In genomic region chr1:104980273-104980672, GRCm38 (mm10) we compare ENCODE assay signal across 20 mouse cellular contexts.
DNase-seq lines count a peak whose midpoint lies in the region; ATAC-seq lines count a peak whose summit lies in the region.
"Had no signal": no experiment of that assay in that cellular context is flagged by ENCODE, and none has a peak within 500 bp of the region (broad histone marks: within the 10 kb centered on the region; RNA-seq: fewer than 3 reads in every experiment).

No protein-coding gene starts in this region.

- no peak for DNase-seq in frontal cortex, postnatal 25 days (ENCODE audit: low spot score in 2 of 2)
- DNase-seq in brain, adult 2 months (ENCODE audit: low read depth, low spot score) = peak; percentile 61
- peak; percentile 47 for DNase-seq in telencephalon, adult 2 months (ENCODE audit: low read depth, low spot score)
- no peak for DNase-seq in spleen, adult 12 weeks (ENCODE audit: low spot score)
- DNase-seq: adrenal gland, adult 2 months; adrenal gland, adult 8-10 months; adrenal gland, postnatal 10 days; adrenal gland, postnatal 14 days; adrenal gland, postnatal 25 days; adrenal gland, postnatal 36 days; B cell, adult 2 months; cerebellum, adult 11 months; cerebellum, adult 11-12 months; cerebellum, adult 18-20 months; cerebellum, adult 2 months; cerebellum, adult 8-10 months had no signal

- peak; percentile 71 for ATAC-seq in frontal cortex, adult (ENCODE audit: low TSS enrichment)
- no peak for ATAC-seq in CD4-positive, CD25-positive, alpha-beta regulatory T cell, adult 4 months
- ATAC-seq: activated CD4-positive, CD25-positive, alpha-beta regulatory T cell, adult 4 months; Patski had no signal

Comparison
In these comparisons a context has a peak if more than half of its experiments do, and no peak if none do; other contexts are left out.
1. DNase-seq: peak in brain, adult 2 months (single experiment) and telencephalon, adult 2 months (single experiment); none in frontal cortex, postnatal 25 days (0 of 2) and spleen, adult 12 weeks (single experiment).